Mouse (Mus musculus) mesoderm, embryonic 11.5 days (tissue): ENCODE data around the gene Sim2.

Experiments used
- DNase-seq: peaks from one replicate; pipeline ENCODE4 v3.0.0-alpha.2; 2012; ENCODE audit warnings: low read depth, low spot score

The Sim2 gene

DNA sequence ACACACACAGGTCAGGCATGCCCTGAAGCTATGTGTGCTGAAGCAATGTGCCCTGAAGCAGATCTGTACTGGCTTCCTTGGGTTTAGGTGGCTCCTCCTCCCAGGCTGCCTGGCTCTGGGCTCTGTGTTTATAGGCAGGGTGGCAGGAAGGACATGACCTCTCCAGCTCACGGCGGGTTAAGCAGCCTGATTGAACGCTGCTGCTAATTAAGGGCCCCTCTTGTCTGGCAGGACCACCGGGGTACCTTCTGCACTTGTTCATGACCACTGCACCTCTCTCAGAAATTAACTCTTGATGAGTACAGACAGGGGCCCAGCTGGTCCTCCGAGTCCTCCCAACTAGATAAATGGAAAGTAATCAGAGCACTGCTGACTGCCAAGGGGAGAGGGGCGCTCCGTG, 79.5 kb downstream of the Sim2 start:
- peak; percentile 48 for DNase-seq

DNA sequence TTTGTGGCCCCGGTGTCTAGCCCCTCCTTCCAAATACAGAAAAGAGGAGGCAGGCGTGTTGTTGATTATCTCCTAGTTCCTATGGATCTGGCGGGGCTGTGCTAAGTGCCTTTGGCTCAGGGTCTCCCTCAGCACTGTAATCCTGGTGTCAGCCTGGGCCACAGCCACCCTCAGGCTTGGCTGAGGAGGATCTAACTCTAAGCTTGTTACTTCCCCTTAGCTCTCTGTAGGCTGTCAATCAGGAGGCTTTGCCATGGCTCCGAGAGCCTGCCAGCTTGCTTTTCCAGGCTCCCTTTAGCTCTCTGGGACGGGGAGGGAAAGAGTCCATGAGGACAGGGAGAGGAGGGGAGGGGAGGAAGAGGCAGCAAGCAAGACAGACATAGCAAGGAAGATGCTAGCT, 80.2 kb downstream of the Sim2 start:
- no peak for DNase-seq

DNA sequence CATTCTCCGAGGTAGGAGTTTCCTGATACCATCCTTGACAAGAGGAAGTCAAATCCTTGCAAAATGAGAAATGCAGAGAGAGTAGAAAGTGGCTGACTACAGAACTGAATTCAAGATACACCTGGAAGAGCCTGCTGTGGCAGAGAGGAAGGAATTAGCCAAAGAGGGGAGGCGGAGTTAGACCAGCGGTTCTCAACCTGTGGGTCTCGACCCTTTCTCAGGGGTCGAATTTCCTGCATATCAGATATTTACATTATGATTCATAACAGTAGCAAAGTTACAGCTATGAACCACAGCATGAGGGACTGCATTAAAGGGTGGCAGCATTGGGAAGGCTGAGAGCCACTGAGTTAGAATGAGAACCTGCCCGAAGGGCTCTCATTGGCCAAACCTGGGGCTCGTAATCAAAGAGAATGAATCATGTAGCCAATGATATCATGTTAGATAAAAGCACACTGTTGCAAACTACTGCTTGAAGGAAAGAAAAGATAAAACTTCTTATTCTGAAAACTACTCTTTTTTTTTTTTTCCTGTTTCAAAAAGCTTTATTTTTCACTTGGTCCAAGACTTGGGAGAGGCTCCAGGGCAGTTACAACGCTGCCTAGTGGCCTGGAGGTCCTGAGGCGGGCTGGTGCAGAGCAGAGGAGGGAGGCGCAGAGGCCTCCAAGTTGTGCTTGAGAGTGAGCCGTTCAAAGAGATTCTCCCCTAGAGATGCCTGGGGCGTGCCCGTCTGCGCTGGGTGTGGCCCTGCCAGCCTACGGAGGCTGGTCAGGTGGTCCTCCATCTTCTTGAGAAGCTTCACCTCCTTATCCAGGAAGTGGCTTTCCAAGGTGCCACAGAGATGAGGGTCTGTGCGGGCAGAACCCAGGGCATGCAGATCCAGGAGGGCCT, 84.2 kb downstream of the Sim2 start:
- no peak for DNase-seq

DNA sequence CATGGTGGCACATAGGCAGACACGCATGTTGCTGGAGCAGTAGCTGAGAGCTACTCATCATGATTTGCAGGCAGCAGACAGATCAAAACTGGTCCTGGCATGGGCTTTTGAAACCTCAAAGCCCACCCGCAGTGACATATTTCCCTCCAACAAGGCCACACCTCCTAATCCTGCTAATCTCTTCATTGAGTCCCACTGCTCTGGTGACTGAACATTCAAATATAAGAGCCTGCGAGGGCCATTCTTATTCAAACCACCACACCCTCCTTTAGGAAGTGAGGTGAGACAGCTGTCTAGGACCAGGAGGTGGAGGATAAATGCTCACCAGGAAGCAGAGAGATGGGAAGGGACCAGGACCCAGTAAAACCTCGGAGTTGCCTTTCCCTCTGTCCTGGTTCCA, 85.5 kb downstream of the Sim2 start:
- DNase-seq, result no peak

DNA sequence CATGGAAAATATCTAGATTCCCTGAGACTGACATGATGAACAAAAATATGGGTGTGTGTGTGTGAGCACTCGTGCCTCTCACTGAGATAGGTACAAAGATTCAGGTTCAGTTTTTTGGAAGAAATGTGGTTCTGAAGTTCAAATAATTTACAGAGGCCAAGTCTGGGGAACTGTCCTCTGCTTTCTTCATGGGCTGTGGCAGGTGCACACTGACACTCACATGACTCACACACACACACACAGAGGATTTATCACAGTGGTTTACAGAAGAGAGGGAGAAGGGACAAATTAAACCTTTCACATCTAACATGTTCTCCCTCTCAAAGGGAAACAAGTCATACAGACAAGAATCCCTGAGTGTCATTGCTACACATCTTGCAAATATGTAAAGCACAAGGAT, 88.6 kb downstream of the Sim2 start:
- no peak for DNase-seq

DNA sequence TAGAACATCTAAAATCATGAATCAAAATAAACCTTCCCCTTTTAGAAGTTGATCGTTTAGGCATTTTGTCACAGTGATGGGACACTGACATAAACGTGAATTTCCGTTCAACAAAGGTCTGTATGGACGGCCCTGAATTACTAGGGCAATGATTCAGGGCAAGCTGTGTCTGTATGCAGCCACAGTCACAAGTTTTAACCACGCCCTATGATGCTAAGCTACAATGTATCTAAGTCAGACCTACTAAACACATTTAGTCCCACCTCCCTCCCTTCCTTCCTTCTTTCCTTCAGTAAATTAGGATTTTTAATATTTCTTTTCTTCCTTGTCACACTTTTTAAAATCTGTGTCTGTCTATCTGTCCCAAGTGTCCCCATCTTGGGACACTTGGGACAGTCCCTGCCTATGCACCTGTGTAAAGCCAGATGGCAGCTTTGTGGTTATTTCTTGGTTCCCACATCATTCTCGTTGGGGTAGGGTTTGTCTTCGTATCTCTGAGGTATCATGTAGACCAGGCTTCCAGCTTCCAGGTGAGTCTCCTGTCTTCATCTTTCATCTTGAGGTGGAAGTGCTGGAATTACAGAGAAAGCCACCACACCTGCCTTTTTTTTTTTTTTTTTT, 90.7 kb downstream of the Sim2 start:
- DNase-seq, result no peak
